Mouse (Mus musculus) liver, adult 2 months (tissue): Measurements from ENCODE around the gene Lsmem1.

Experiments used
- CTCF ChIP-seq: fragments of 200-500 bp; IDR thresholded peaks from 2 replicates; pipeline ENCODE4 v1.5.1; 2011; ENCODE audit warnings: low read depth, low read length, control low read depth
- POLR2A ChIP-seq: fragments of 200-500 bp; IDR thresholded peaks from 2 replicates; pipeline ENCODE4 v1.6.1; 2011; ENCODE audit warnings: low read length, control low read depth; ENCODE audit not compliant: insufficient read depth; ENCODE audit errors: extremely low read depth

- TF ChIP-seq POLR2A (no peak), CTCF (no peak)
Observed at GRCm38 (mm10) chr12:40197511-40197910, 1.8 kb downstream of the Lsmem1 start.
